Mouse (Mus musculus) forebrain, embryonic 15.5 days (tissue): ENCODE results near the gene Pwp2. TPM values are rescaled to one million over a fixed set of nuclear protein-coding genes. Genes with fewer than 3 reads are reported as not detected.

Experiments
- ATAC-seq: fragments of 200-750 bp; cut with Nextera tagmentation; replicated peaks from 2 replicates; pipeline ENCODE4 v1.8.0; 2017; ENCODE audit warnings: mild to moderate bottlenecking, moderate TSS enrichment, moderate library complexity
- H3K27ac ChIP-seq: fragments of 300-500 bp; sonication (generic); replicated peaks from 2 replicates; pipeline ENCODE4 v1.5.1; 2015; ENCODE audit warnings: mild to moderate bottlenecking, inconsistent platforms
- H3K27me3 ChIP-seq: fragments of 300-500 bp; sonication (generic); 2 replicates; pipeline ENCODE4 v1.6.1; 2015; ENCODE audit warnings: inconsistent platforms
- H3K36me3 ChIP-seq: fragments of 300-500 bp; sonication (generic); 2 replicates; pipeline ENCODE4 v1.6.1; 2015; ENCODE audit warnings: mild to moderate bottlenecking, inconsistent platforms
- H3K4me1 ChIP-seq: fragments of 300-500 bp; sonication (generic); 2 replicates; pipeline ENCODE4 v1.6.1; 2015; ENCODE audit warnings: inconsistent platforms
- H3K4me2 ChIP-seq: fragments of 300-500 bp; sonication (generic); replicated peaks from 2 replicates; pipeline ENCODE4 v1.6.1; 2015; ENCODE audit warnings: mild to moderate bottlenecking, inconsistent platforms
- H3K4me3 ChIP-seq: fragments of 300-500 bp; sonication (generic); 2 replicates; pipeline ENCODE4 v1.5.1; 2015; ENCODE audit warnings: mild to moderate bottlenecking, inconsistent platforms
- H3K9ac ChIP-seq: fragments of 300-500 bp; sonication (generic); replicated peaks from 2 replicates; pipeline ENCODE4 v1.6.1; 2015; ENCODE audit warnings: mild to moderate bottlenecking, inconsistent platforms
- H3K9me3 ChIP-seq: fragments of 300-500 bp; sonication (generic); 2 replicates; pipeline ENCODE4 v1.6.1; 2016; ENCODE audit warnings: inconsistent platforms
- WGBS: fragments of 180-500 bp; shearing (Covaris S2); methylation state at CpG from one replicate; pipeline ENCODE4 v1.1.7; 2015; ENCODE audit warnings: mixed read lengths; 5-methylcytosine and 5-hydroxymethylcytosine counted together
- polyA plus RNA-seq: library from polyadenylated mRNA; unstranded; fragments of >200 nt; fragmentation: Nextera tagmentation; extraction: Ambion mirVana; gene quantifications from 2 replicates; pipeline ENCODE4 v1.2.1, GENCODE M21; 2015

Pwp2 gene
- polyA plus RNA-seq, 1 experiment from 2014 or later, result 24.2 TPM

GRCm38 (mm10) chr10:78169281-78170042 is 15.5 kb downstream of the Pwp2 start, which contains the start of gene D10Jhu81e:
Gene D10Jhu81e (minus strand): TSS chr10:78169782.
- Histone ChIP-seq H3K9ac (peak within 1 kb of the TSS; percentile 89), H3K27ac (peak within 1 kb of the TSS; percentile 77), H3K9me3 (no peaks in the 10 kb centered on the region), H3K27me3 (no peaks in the 10 kb centered on the region), H3K4me2 (peak within 1 kb of the TSS; percentile 84), H3K36me3 (peaks cover 37% of the 10 kb centered on the region), H3K4me3 (peak within 1 kb of the TSS; percentile 78), H3K4me1 (peaks cover 26% of the 10 kb centered on the region)
- ATAC-seq, result peak; percentile 96
- 2% methylated on average over 50 of the region's 50 CpGs for WGBS

DNA sequence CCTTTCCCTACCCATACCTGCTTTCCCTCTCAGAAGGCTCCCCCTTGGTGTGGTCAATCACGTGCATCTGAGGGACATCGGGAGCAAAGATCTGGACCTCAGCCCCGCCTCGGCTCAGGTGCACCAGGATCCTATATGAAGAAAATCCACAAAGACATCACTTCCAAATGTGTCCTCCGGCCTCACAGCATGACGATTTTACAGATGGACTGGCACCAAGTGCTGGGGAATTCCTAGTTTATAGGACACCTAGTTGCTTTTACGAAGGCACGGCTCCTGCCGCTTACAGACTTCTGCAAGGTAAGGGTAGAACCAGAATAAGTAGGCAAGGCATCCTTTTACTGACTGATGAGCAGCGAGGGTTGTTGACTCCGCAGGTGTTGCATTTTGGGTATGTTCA is 16.2 kb downstream of the Pwp2 start:
- Histone ChIP-seq H3K4me2 (peak overlapping the region; percentile 84), H3K36me3 (peaks cover 33% of the 10 kb centered on the region), H3K9me3 (no peaks in the 10 kb centered on the region), H3K9ac (peak overlapping the region; percentile 89), H3K4me3 (peak overlapping the region; percentile 78), H3K27ac (no peak overlapping the region), H3K27me3 (no peaks in the 10 kb centered on the region), H3K4me1 (peaks cover 26% of the 10 kb centered on the region)
- no peak for ATAC-seq
- 86% methylated on average over 11 of the region's 11 CpGs for WGBS

DNA sequence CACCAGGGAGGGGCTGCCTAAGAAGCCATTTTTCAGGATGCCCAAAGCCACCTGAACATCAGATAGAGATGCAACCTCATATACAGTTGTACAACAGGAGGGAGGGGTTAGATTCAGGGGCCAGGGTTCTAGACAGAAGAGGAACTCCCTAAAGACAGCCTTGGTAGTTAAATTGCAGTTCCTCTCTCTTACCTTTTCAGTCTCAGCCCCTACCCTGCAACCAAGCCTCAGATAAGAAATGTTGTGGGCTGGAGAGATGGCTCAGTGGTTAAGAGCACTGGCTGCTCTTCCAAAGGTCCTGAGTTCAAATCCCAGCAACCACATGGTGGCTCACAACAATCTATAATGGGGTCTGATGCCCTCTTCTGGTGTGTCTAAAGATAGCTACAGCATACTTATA is 17.2 kb downstream of the Pwp2 start:
- no peak overlapping the region for H3K4me2 ChIP-seq
- H3K27me3 ChIP-seq, result no peaks in the 10 kb centered on the region
- H3K9ac ChIP-seq, result no peak overlapping the region
- H3K36me3 ChIP-seq, result peaks cover 31% of the 10 kb centered on the region
- H3K4me1 ChIP-seq, result peaks cover 26% of the 10 kb centered on the region
- no peaks in the 10 kb centered on the region for H3K9me3 ChIP-seq
- no peak overlapping the region for H3K27ac ChIP-seq
- ATAC-seq, result no peak
- no peak overlapping the region for H3K4me3 ChIP-seq

- Histone ChIP-seq H3K27me3 (no peaks in the 10 kb centered on the region), H3K9me3 (no peaks in the 10 kb centered on the region), H3K27ac (no peak overlapping the region), H3K9ac (no peak overlapping the region), H3K36me3 (peaks cover 29% of the 10 kb centered on the region), H3K4me2 (no peak overlapping the region), H3K4me3 (no peak overlapping the region), H3K4me1 (peaks cover 26% of the 10 kb centered on the region)
- 72% methylated on average over 7 of the region's 7 CpGs for WGBS
- no peak for ATAC-seq
Observed at GRCm38 (mm10) chr10:78167333-78167732, 17.6 kb downstream of the Pwp2 start.

GRCm38 (mm10) chr10:78165256-78166005 is 19.5 kb downstream of the Pwp2 start:
- peaks cover 12% of the 10 kb centered on the region; the same call in 1 of the 2 replicates for H3K36me3 ChIP-seq
- peaks cover 24% of the 10 kb centered on the region for H3K4me1 ChIP-seq
- no peak overlapping the region for H3K9ac ChIP-seq
- no peak overlapping the region for H3K27ac ChIP-seq
- no peaks in the 10 kb centered on the region for H3K9me3 ChIP-seq
- H3K4me2 ChIP-seq, result no peak overlapping the region
- H3K27me3 ChIP-seq, result no peaks in the 10 kb centered on the region
- no peak for ATAC-seq
- H3K4me3 ChIP-seq, result no peak overlapping the region
- 91% methylated on average over 21 of the region's 21 CpGs for WGBS

DNA sequence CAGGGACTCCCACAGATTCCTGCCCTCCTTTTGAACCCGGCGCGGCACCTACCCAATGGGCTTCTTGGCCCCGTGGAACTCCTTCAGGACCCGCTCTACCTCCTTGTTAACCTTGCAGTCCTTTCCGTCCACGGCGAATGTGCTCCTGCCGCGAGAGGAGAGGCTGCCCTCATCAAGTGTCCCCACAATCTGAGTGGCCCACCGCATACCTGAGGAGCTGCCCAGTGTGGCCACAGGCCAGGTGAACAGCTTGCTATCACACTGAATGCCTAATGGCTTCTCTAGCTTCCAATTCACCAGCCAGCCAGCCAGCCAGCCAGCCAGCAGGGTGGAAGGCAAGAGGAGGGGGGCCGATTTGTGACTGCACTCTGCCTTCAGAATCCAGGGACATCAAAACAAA is 20.2 kb downstream of the Pwp2 start:
- Histone ChIP-seq H3K4me3 (no peak overlapping the region), H3K4me1 (peaks cover 21% of the 10 kb centered on the region), H3K4me2 (no peak overlapping the region), H3K9ac (no peak overlapping the region), H3K27me3 (no peaks in the 10 kb centered on the region), H3K9me3 (no peaks in the 10 kb centered on the region), H3K27ac (no peak overlapping the region), H3K36me3 (peaks cover 12% of the 10 kb centered on the region; the same call in 1 of the 2 replicates)
- 91% methylated on average over 12 of the region's 12 CpGs for WGBS
- ATAC-seq, result no peak

GRCm38 (mm10) chr10:78163923-78164322 is 21.0 kb downstream of the Pwp2 start:
- Histone ChIP-seq H3K36me3 (peaks cover 12% of the 10 kb centered on the region; the same call in 1 of the 2 replicates), H3K27ac (no peak overlapping the region), H3K4me3 (no peak overlapping the region), H3K27me3 (no peaks in the 10 kb centered on the region), H3K4me2 (no peak overlapping the region), H3K9ac (no peak overlapping the region), H3K9me3 (no peaks in the 10 kb centered on the region), H3K4me1 (peaks cover 25% of the 10 kb centered on the region)
- 31% methylated on average over 4 of the region's 4 CpGs for WGBS
- no peak for ATAC-seq

DNA sequence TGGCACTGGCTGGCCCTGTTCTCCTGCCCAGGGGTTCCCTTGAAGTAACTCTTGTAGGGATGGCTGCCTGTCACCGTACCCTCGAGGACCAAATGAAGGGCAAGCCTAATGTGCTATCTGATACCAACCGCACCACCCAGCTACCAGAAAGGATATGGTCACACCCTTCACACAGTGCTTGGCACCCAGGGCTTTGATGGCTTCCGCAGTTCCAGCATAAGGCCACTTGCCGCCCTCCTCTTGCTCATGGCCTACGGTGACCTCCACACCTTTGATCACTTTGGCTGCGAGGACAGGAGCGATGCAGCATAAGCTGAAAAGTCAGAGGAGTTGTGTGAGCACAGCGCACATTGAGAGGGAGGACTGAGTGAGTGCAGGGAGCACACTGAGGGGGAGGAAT is 21.7 kb downstream of the Pwp2 start:
- 94% methylated on average over 9 of the region's 9 CpGs for WGBS
- Histone ChIP-seq H3K4me2 (no peak overlapping the region), H3K4me3 (no peak overlapping the region), H3K9me3 (no peaks in the 10 kb centered on the region), H3K36me3 (peaks cover 12% of the 10 kb centered on the region; the same call in 1 of the 2 replicates), H3K27me3 (no peaks in the 10 kb centered on the region), H3K27ac (no peak overlapping the region), H3K4me1 (peaks cover 18% of the 10 kb centered on the region), H3K9ac (no peak overlapping the region)
- no peak for ATAC-seq

GRCm38 (mm10) chr10:78162646-78163045 is 22.3 kb downstream of the Pwp2 start:
- Histone ChIP-seq H3K36me3 (peaks cover 12% of the 10 kb centered on the region; the same call in 1 of the 2 replicates), H3K4me2 (no peak overlapping the region), H3K27ac (no peak overlapping the region), H3K4me3 (no peak overlapping the region), H3K27me3 (no peaks in the 10 kb centered on the region), H3K9ac (no peak overlapping the region), H3K4me1 (peaks cover 14% of the 10 kb centered on the region), H3K9me3 (no peaks in the 10 kb centered on the region)
- WGBS, result 95% methylated on average over 12 of the region's 12 CpGs
- ATAC-seq, result no peak

DNA sequence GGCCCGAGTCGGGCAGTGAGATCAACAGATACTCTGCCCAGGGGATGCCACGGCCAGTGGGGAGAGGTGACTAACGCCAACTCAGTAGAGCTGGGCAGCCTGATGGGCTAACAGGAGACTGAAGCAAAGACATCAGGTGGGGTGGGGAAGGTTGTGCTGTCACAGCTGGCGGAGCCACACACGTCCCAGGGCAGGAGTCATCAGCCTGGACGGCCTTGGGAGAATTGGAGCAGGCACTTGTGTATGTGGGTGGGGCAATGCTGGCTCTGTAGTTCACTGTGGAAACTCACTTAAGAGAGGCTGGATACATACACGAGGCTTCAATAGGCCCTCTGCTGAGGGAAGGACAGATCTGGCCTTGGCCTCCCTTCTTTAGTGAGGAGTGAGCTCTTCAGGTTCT is 23.9 kb downstream of the Pwp2 start:
- no peak for ATAC-seq
- no peak overlapping the region for H3K4me3 ChIP-seq
- H3K36me3 ChIP-seq, result peaks cover 12% of the 10 kb centered on the region; the same call in 1 of the 2 replicates
- H3K9me3 ChIP-seq, result no peaks in the 10 kb centered on the region
- H3K27me3 ChIP-seq, result no peaks in the 10 kb centered on the region
- H3K4me1 ChIP-seq, result peaks cover 9% of the 10 kb centered on the region
- WGBS, result 83% methylated on average over 8 of the region's 8 CpGs
- no peak overlapping the region for H3K27ac ChIP-seq
- no peak overlapping the region for H3K9ac ChIP-seq
- H3K4me2 ChIP-seq, result no peak overlapping the region

DNA sequence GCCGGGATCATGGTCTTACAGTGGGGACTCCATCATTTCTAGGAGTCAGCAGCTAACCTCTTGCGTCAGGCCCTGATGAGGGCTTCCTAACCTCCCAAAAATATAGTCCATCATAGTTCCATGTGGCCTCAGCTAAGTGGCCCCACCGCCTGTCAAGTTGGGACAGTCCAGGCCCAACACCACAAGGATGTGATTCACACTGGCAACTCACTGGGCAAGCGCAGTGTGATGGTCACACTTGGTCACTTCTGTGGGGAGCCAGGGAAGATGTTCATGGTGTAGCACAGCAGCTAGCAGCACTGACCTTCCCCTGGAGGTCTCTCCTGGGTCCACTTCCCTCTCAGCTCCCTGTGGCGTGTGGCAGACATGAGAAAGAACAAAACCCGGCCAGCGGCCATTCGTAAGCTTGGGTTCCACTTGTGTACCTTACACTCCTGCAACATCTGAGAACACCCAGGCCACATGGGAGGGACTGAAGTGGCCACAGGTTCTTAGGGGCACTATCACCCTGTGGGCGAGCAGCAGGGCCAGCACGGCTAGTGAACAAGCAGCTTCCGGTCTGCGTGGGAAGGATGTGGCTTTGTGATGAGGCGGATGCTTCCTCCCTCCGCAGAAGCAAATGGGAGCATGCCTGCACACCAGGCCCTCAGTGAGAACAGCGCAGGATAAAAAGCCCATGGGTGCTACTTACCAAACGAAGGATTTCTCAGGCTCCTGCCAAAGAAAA is 24.4 kb downstream of the Pwp2 start:
- 88% methylated on average over 16 of the region's 16 CpGs for WGBS
- no peak overlapping the region for H3K4me3 ChIP-seq
- peaks cover 12% of the 10 kb centered on the region; the same call in 1 of the 2 replicates for H3K36me3 ChIP-seq
- peaks cover 9% of the 10 kb centered on the region for H3K4me1 ChIP-seq
- no peak overlapping the region for H3K27ac ChIP-seq
- H3K9ac ChIP-seq, result no peak overlapping the region
- no peaks in the 10 kb centered on the region for H3K27me3 ChIP-seq
- 0 out of 2 replicates have a peak, but pooled peaks have one; percentile 11 for ATAC-seq
- H3K4me2 ChIP-seq, result no peak overlapping the region
- H3K9me3 ChIP-seq, result no peaks in the 10 kb centered on the region

DNA sequence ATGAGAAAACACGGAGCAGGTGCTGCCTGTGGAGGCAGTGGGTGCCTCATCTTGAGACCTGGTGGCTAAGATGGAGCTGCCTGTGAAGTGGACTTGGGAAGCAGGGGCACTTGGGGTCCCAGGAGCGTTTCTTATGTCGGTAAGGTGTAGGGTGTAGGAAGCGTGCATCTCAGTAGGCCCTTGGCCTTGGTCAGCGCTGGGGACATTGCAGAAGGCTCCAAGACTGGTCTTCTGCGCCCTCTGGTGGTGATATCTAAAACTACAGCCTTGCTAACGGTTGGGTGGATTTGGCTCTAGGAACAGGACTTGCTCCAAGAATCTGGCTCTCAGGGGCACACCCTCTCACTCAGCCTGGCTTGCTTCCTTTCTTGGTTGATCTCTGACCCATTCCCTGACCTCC is 25.0 kb downstream of the Pwp2 start:
- Histone ChIP-seq H3K4me3 (no peak overlapping the region), H3K4me1 (peaks cover 9% of the 10 kb centered on the region), H3K36me3 (peaks cover 12% of the 10 kb centered on the region; the same call in 1 of the 2 replicates), H3K4me2 (peak overlapping the region; percentile 36), H3K9me3 (no peaks in the 10 kb centered on the region), H3K27ac (no peak overlapping the region), H3K9ac (no peak overlapping the region), H3K27me3 (no peaks in the 10 kb centered on the region)
- 4% methylated on average over 7 of the region's 7 CpGs for WGBS
- peak; percentile 82 for ATAC-seq
